In genomic region chrX:134686739-134687171, GRCm38 (mm10) we compare ENCODE assay signal across 8 mouse cellular contexts. TPM values are rescaled to one million over a fixed set of nuclear protein-coding genes. Genes with fewer than 3 reads are reported as not detected.
DNase-seq lines count a peak whose midpoint lies in the region; ATAC-seq and TF ChIP-seq lines count a peak whose summit lies in the region.

No protein-coding gene starts in this region.

- no peak overlapping the region for H3K27ac ChIP-seq in CH12.LX (ENCODE audit: insufficient read depth, low read depth)
- H3K27ac ChIP-seq in heart, embryonic 14.5 days (replicated peaks in 1 of 2; ENCODE audit: control insufficient read depth in 1 of 2, insufficient read depth in 1 of 2, low read depth in 2 of 2, low read length in 2 of 2), result peak overlapping the region; percentile 87 to 92
- H3K27ac ChIP-seq in small intestine, adult 2 months (ENCODE audit: insufficient read depth, low read depth, low read length), result no peak overlapping the region

- dilution Hi-C loops in CH12.LX (cut with MboI; ENCODE audit: extremely low pct_ligation_motif_present, extremely low pct_unique_long_range_greater_than_20kb, low sequenced_read_pairs), result no loop called here

- peak overlapping the region in 2 of 3 experiments; percentile 14 to 39 for H3K4me3 ChIP-seq in CH12.LX (replicated peaks in 1 of 3; ENCODE audit: low read depth in 2 of 3, low read length in 2 of 3, poor library complexity in 1 of 3)
- H3K4me3 ChIP-seq in heart, embryonic 14.5 days (ENCODE audit: control insufficient read depth in 1 of 2, insufficient read depth in 1 of 2, low read depth in 1 of 2, low read length in 2 of 2), result peak overlapping the region; percentile 54 to 66
- H3K4me3 ChIP-seq in small intestine, adult 2 months (ENCODE audit: low read depth, low read length), result peak overlapping the region; percentile 68

- 18% methylated on average over 15 of the region's 16 CpGs for WGBS in heart, embryonic 14.5 days
- 15% methylated on average over 15 of the region's 16 CpGs for WGBS in small intestine, adult 2 months

- DNase-seq in frontal cortex, postnatal 36 days (ENCODE audit: low spot score in 2 of 2), result peak; percentile 16 to 24
- DNase-seq in frontal cortex, postnatal 14 days (ENCODE audit: low spot score in 2 of 2), result no peak
- no peak for DNase-seq in CH12.LX (ENCODE audit: extremely low read depth)
- DNase-seq in cerebellum, adult 9-11 months, result peak; percentile 54
- peak; percentile 5 for DNase-seq in layer of hippocampus, adult 9-11 months
- DNase-seq in lung, postnatal 25 days (ENCODE audit: low spot score), result peak; percentile 2

- in situ Hi-C loops in CH12.LX (cut with MboI; ENCODE audit: low pct_ligation_motif_present, low pct_unique_long_range_greater_than_20kb, low sequenced_read_pairs), result no loop called here

- peak overlapping the region; percentile 15; the same call in 1 of the 2 replicates for H3K4me2 ChIP-seq in CH12.LX (ENCODE audit: insufficient read depth, low read depth, poor library complexity, severe bottlenecking)
- peak overlapping the region; percentile 62 for H3K4me2 ChIP-seq in heart, embryonic 14.5 days (ENCODE audit: low read length)

- H3K4me1 ChIP-seq in CH12.LX (ENCODE audit: control insufficient read depth in 1 of 2, insufficient read depth in 2 of 2), result no peaks in the 10 kb centered on the region; a peak in 1 of 4 replicates
- peaks cover 3 to 5% of the 10 kb centered on the region in 2 experiments; a peak in 2 of 4 replicates for H3K4me1 ChIP-seq in heart, embryonic 14.5 days (ENCODE audit: control insufficient read depth in 2 of 2, insufficient read depth in 2 of 2, low read length in 2 of 2)
- H3K4me1 ChIP-seq in small intestine, adult 2 months (ENCODE audit: control insufficient read depth, insufficient read depth, insufficient read length, low read length), result no peaks in the 10 kb centered on the region

- no peaks in the 10 kb centered on the region for H3K79me2 ChIP-seq in CH12.LX (replicated peaks; ENCODE audit: control insufficient read depth, extremely low read depth, insufficient read depth, poor library complexity, severe bottlenecking)

- no peak for TF ChIP-seq RAD21 in CH12.LX (IDR thresholded peaks at IDR 0.05; ENCODE audit: low read depth, low read length)

- H3K36me3 ChIP-seq in CH12.LX (replicated peaks in 1 of 2; ENCODE audit: control insufficient read depth in 1 of 2, insufficient read depth in 1 of 2, low read length in 1 of 2), result peaks cover 0 to 9% of the 10 kb centered on the region in 2 experiments
- peaks cover 36% of the 10 kb centered on the region for H3K36me3 ChIP-seq in heart, embryonic 14.5 days (ENCODE audit: control insufficient read depth, insufficient read depth, low read length)
- no peaks in the 10 kb centered on the region for H3K36me3 ChIP-seq in small intestine, adult 2 months (ENCODE audit: control insufficient read depth, insufficient read depth, low read length)

- no peak for TF ChIP-seq EP300 in CH12.LX (IDR thresholded peaks at IDR 0.05; ENCODE audit: low read length)

- H3K9me3 ChIP-seq in CH12.LX (replicated peaks; ENCODE audit: low read length), result no peaks in the 10 kb centered on the region
- H3K9me3 ChIP-seq in heart, embryonic 14.5 days (ENCODE audit: control insufficient read depth, low read length), result no peaks in the 10 kb centered on the region

- H3K27me3 ChIP-seq in CH12.LX (replicated peaks), result no peaks in the 10 kb centered on the region
- H3K27me3 ChIP-seq in heart, embryonic 14.5 days (ENCODE audit: control insufficient read depth, insufficient read depth, low read length), result no peaks in the 10 kb centered on the region
- H3K27me3 ChIP-seq in small intestine, adult 2 months (ENCODE audit: control insufficient read depth, insufficient read depth, low read length), result no peaks in the 10 kb centered on the region

- peak overlapping the region; percentile 73 for H3K9ac ChIP-seq in CH12.LX (ENCODE audit: insufficient read depth, low read depth)
- peak overlapping the region; percentile 83 for H3K9ac ChIP-seq in heart, embryonic 14.5 days (ENCODE audit: low read length)

- ATAC-seq in heart, embryonic 14.5 days (ENCODE audit: insufficient number of reproducible peaks, insufficient read depth, low FRiP score, low read depth), result peak; percentile 31

- no peak for TF ChIP-seq POLR2A in CH12.LX (IDR thresholded peaks at IDR 0.05; ENCODE audit: low read depth, low read length)
- no peak for TF ChIP-seq POLR2A in small intestine, adult 2 months (IDR thresholded peaks at IDR 0.05; ENCODE audit: low read depth, low read length)

- TF ChIP-seq CTCF in CH12.LX (conservative IDR thresholded peaks at IDR 0.05 in 1 of 2, IDR thresholded peaks at IDR 0.05 in 1 of 2; ENCODE audit: low read depth in 2 of 2, low read length in 2 of 2), result no peak
- no peak for TF ChIP-seq CTCF in small intestine, adult 2 months (IDR thresholded peaks at IDR 0.05; ENCODE audit: extremely low read depth, insufficient read length, insufficient replicate concordance, low read depth, low read length)

TF ChIP-seq in CH12.LX, 34 proteins besides CTCF, POLR2A, EP300 and RAD21:
- TF ChIP-seq KAT2A (IDR thresholded peaks at IDR 0.05; ENCODE audit: insufficient replicate concordance, low read length) (no peak), GABPA (IDR thresholded peaks at IDR 0.05; ENCODE audit: insufficient replicate concordance, low read depth, low read length) (no peak), RCOR1 (conservative IDR thresholded peaks at IDR 0.05; ENCODE audit: low read depth, low read length) (no peak), ZC3H11A (IDR thresholded peaks at IDR 0.05; ENCODE audit: low read depth, low read length) (no peak), MAFK (IDR thresholded peaks at IDR 0.05; ENCODE audit: insufficient replicate concordance, low read length) (no peak), BHLHE40 (IDR thresholded peaks at IDR 0.05; ENCODE audit: low read depth, low read length) (no peak), UBTF (IDR thresholded peaks at IDR 0.05; ENCODE audit: low read depth, low read length) (no peak), SMC3 (IDR thresholded peaks at IDR 0.05; ENCODE audit: low read depth, low read length) (no peak), MYC (IDR thresholded peaks at IDR 0.05; ENCODE audit: low read depth, low read length) (no peak), USF1 (IDR thresholded peaks at IDR 0.05; ENCODE audit: low read depth, low read length) (no peak), HCFC1 (IDR thresholded peaks at IDR 0.05; ENCODE audit: low read depth, low read length) (no peak), CHD2 (IDR thresholded peaks at IDR 0.05; ENCODE audit: low read length) (no peak), TCF12 (IDR thresholded peaks at IDR 0.05; ENCODE audit: low read depth, low read length) (no peak), ZMIZ1 (IDR thresholded peaks at IDR 0.05; ENCODE audit: low read depth, low read length) (no peak), IRF4 (IDR thresholded peaks at IDR 0.05; ENCODE audit: low read depth, low read length) (no peak), NRF1 (IDR thresholded peaks at IDR 0.05; ENCODE audit: low read depth, low read length) (no peak), E2F4 (IDR thresholded peaks at IDR 0.05; ENCODE audit: insufficient replicate concordance, low read depth, low read length) (no peak), ELF1 (IDR thresholded peaks at IDR 0.05; ENCODE audit: low read depth, low read length) (no peak), CHD1 (IDR thresholded peaks at IDR 0.05; ENCODE audit: low read depth, low read length) (no peak), USF2 (conservative IDR thresholded peaks at IDR 0.05; ENCODE audit: low read depth, low read length) (no peak)

RNA-seq across cellular contexts. Expression of gene Armcx4, which starts 0.4 kb away (rescaled TPM):
- total RNA-seq in CH12.LX (2012; rRNA removed) (3.4 and 3.5 TPM in 2 replicates), CH12.LX (2014; rRNA removed) (0.03 TPM in 1 of 2 replicates, not detected in the other)
- 0.19 and 0.31 TPM in 2 replicates for polyA plus RNA-seq in CH12.LX (2012; ENCODE audit: insufficient read length, low read depth)
- 4.5 and 5.0 TPM in 2 replicates for polyA plus RNA-seq in heart, embryonic 14.5 days (2014; fragmentation: Nextera tagmentation; extraction: Ambion mirVana)
- 0.14 and 0.15 TPM in 2 replicates for polyA plus RNA-seq in small intestine, adult 2 months (2012; rRNA removed)

RNA-seq across cellular contexts. Expression of gene Armcx1, which starts 31.0 kb away (rescaled TPM):
- total RNA-seq in CH12.LX (2012; rRNA removed) (0.08 and 0.13 TPM in 2 replicates), CH12.LX (2014; rRNA removed) (not detected in 2 replicates)
- polyA plus RNA-seq in CH12.LX (2012; ENCODE audit: insufficient read length, low read depth), result not detected in 2 replicates
- polyA plus RNA-seq in heart, embryonic 14.5 days (2014; fragmentation: Nextera tagmentation; extraction: Ambion mirVana), result 36.5 and 39.5 TPM in 2 replicates
- polyA plus RNA-seq in small intestine, adult 2 months (2012; rRNA removed), result 0.18 and 0.44 TPM in 2 replicates

Comparison
In these comparisons a context has a peak if more than half of its experiments do, and no peak if none do; other contexts are left out.
1. DNase-seq: peak in frontal cortex, postnatal 36 days (2 of 2), cerebellum, adult 9-11 months (single experiment), layer of hippocampus, adult 9-11 months (single experiment) and lung, postnatal 25 days (single experiment); none in frontal cortex, postnatal 14 days (0 of 2) and CH12.LX (single experiment).
2. H3K27ac ChIP-seq: peak in heart, embryonic 14.5 days (2 of 2); none in CH12.LX (single experiment) and small intestine, adult 2 months (single experiment).
3. RNA of gene Armcx1, which starts 31.0 kb away (polyA plus RNA-seq): 36.5 to 39.5 TPM in heart, embryonic 14.5 days; 0.18 to 0.44 TPM in small intestine, adult 2 months and not detected in CH12.LX; every median in the first group is over 10 times any median in the second.
4. Peak in every context shown above with its lines, with median percentiles within 50 percentile points of each other: H3K4me3 ChIP-seq.